Mouse (Mus musculus): ENCODE measurements around the gene Nr1d1.

GRCm38 (mm10) chr11:98785214-98785613 lies 10.1 kb upstream of the Nr1d1 start:
- TF ChIP-seq CTCF (IDR thresholded peaks at IDR 0.05; ENCODE audit: low read depth, low read length) (no peak), POLR2A (IDR thresholded peaks at IDR 0.05; ENCODE audit: extremely low read depth, insufficient read depth, low read length) (no peak)

Measured in liver, adult 2 months (tissue).